Mouse (Mus musculus): ENCODE measurements around the gene Smn1.
A peak's percentile ranks its signal among the peaks of the same experiment; 100 is the strongest.
"Not testable (repeated sequence)": the region's sequence is repeated elsewhere in the genome, so short reads cannot be mapped to it uniquely, and the experiment has no call there.

The Smn1 gene

DNA sequence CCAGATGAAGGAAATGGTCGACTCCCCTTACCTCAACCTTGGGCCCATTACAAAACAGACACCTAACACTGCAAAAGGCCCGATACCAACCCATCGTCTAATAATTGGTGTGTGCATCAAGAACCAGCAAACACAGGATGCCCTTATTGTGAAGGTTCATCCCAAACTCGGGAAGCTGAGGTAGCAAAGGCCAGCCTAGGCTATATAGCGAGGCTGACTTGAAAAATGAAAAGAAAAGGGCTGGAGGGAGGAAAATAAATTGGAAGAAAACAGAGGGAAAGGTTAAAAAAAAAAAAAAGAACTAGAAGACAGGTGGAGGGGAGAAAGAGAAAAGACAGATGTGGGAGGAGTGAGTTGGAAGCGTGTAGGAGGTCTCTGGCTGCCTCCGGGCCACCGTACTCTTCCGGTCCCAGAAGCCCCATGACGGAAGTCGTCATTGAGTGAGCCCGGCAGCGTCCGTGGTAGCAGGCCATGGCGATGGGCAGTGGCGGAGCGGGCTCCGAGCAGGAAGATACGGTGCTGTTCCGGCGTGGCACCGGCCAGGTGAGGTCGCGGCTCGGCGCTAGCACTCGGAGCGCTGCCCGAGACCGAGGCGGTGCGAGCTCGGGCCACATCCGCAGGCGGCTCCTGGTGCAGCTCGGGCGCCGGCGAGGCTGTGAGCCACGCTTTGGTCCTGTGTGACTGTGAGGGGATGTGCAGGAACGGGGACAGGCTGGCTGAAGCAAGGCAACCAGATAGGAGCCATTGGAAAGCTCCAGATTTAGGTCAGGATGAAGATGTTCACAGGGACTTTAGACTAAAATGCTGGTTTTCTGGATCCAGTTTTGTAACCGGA is at the start of gene Smn1:
Gene Smn1 (plus strand): TSS at position 430 of the 835 bp plus-strand sequence.
- peak; percentile 94 for DNase-seq (ENCODE audit: low spot score)

DNA sequence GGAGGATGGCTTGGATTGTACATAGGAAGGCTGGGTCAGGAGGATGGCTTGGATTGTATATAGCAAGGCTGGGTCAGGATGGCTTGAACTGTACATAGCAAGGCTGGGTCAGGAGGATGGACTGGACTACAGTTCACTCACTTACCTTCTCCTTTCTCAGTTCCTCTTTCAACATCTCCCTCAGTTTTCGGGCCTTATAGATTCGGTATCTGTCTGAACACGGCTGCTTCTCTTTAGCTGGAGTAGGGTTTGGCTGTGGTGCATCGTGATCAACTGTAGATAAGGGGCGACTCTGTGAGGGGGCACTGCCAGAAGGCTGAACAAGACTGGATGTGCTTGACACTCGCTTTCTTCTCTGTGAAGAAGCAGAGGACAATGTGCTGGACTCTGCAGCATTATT is 25.8 kb upstream of the Smn1 start:
- DNase-seq (ENCODE audit: low spot score) = no peak

DNA sequence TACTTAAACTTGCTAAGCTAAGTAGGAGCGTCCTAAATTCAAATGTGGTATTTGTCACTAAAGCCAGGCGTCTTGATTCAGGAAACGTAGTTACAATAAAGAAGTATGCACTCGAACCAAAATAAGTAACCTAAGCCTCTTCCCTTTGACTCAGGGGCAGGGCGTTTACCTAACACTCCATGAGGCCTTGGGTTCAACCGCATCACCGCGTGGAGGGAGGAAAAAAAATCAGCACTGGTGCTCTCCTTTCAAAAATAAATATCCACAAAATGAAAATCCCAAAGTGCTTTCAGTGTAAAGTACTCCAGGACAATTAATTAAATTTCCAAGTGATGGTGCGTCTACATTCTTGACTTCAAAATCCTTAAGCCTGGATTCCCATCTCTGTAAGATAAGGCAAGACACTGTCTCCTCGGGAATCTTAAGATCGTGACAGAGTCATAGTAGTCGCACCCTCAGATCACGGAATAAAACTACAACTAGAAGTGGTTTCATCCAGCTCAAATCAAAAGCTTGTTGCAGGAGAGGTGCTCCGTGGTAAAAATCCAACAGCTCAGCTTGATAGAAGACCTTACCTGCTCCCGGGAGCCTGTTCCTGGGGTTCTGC is 21.5 kb upstream of the Smn1 start:
- no peak for DNase-seq (ENCODE audit: low spot score)

DNA sequence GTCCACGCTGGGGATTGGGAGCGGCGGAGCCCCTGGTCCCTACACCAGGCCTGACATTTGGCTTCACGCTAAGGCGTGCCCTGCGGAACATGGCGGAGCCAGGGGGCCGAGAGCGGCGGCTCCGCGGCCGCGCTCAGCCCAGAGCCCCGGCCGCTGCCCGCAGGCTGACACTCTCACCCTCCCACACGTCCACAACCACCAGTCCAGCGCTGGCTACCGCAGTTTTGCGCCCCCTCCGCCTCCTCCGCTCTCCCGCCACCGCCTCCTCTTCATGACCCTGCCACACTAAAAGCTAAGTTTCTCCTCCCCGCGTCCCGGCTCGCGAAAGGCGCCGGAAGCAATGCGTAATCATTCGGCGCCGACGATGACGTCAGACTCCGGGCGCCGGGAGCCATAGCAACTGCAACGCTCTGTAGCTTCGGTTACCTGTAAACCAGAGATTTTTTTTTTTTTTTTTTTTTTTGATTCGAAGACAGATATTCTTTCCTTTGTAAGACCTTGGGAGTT is 20.9 kb upstream of the Smn1 start, which contains the start of gene Bdp1:
Gene Bdp1 (minus strand): TSS at position 323 of the 507 bp plus-strand sequence.
- peak; percentile 94 for DNase-seq (ENCODE audit: low spot score)

DNA sequence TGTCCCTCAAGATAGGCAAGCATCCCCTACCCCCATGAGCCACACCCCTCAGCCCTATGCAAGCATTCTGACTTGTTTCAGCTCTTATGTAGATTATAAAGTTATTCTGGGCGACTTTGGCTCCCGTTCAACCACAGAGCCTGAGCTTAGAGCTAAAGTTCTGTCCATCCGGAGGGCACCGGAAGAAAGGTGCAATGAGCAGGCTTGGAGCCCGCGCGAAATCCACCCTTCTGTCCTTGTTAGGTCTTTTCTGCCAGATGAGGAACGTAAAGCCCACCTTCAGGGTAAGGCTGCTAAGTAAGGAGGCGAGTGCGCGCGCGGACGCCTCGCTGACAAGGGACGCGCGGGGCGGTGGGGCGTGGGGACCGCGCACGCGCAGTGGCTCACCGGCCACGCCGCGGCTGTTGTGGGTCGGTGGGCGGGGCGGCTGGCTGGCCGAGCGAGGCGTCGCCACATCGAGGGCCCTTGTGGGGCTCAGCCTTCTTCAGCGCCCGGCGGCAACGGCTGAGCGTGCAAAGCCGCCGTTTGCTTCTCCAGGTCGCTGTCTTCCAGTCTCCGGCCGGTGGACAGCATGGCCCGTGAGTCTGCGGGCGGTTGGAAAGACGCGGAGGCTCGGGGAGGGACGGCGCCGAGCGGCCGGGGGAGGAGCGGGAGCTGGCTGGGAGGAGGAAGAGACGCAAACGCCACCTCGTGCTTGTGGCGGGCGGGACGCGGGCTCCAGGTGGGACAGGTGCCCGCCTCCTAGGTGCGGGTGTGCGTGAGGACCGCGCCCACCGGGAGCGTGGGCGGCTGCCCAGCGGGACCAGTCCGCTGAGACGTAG is 16.8 kb upstream of the Smn1 start, which contains the start of gene Serf1:
Gene Serf1 (plus strand): TSS at position 361 of the 821 bp plus-strand sequence.
- DNase-seq (ENCODE audit: low spot score) = peak; percentile 73

DNA sequence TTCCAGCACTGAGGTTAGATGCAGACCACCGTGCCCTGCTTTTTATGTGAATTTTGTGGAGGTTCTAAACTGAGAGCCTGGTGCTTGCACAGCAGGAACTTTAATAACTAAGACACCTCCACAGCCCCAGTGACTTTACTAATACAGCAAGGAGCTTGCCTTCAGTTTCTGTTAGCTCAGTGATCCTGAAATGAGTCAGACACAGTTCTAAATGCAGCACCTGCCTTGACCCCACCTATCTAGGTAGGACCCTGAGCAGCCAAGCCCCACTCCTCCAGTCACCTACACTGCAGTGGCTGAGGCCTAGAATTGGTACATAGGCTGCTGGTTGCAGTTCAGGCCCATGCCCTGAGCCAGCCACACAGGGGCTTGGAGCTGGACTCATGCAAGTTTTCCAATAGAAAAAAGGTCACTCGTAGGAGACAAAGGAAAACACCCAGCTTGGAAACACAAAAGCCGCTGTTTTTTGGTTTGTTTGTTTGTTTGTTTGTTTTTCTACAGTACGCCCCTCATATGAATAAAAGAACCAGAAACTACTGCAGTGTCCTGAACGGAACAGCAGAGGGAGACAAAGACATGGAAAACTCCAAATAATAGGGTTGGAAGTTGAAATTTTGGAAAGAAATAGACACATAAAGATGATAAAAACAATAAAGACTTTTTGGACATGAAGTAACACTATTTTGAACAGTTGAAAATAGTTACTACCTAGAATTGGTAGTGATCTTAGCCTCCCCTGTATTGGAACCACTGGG is 12.3 kb upstream of the Smn1 start:
- DNase-seq (ENCODE audit: low spot score) = peak; percentile 43

DNA sequence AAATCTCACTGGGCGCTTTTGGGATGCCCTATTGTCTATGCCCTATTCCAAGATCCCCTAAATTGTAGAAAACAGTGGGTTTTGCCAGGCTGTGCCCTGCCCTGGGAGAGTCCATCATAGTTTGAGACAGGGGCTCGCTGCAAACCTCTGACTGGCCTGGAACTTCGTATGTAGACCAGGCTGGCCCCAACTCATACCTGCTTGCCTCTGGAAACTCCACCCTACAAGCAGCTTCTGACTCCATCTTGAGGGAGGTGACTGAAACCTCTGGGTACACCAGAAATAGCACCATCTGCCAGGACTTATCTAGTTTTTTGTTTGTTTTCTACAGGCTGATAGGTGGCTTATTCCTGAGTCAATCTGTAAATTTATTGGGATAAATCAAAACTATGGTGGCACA is 682 bp upstream of the Smn1 start:
- no peak for DNase-seq (ENCODE audit: low spot score)

DNA sequence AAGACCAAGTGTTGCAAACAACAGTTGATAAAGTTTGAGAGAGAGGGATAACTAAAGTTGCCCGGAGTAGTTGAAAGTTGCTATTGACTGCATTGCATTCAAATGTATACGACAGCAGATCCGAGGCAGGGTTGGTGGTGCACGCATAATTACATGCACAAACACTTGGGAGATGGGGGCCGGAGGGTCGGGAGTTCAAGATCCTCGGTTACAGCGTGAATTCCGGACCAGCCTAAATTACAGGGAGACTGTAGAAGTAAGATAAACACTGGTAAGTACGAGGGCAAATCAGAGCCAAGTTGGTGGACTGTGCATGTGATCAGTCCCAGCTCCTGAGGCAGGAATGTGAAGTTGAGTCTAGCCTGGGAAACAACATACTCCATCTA is 599 bp downstream of the Smn1 start:
- no peak for DNase-seq (ENCODE audit: low spot score)

DNA sequence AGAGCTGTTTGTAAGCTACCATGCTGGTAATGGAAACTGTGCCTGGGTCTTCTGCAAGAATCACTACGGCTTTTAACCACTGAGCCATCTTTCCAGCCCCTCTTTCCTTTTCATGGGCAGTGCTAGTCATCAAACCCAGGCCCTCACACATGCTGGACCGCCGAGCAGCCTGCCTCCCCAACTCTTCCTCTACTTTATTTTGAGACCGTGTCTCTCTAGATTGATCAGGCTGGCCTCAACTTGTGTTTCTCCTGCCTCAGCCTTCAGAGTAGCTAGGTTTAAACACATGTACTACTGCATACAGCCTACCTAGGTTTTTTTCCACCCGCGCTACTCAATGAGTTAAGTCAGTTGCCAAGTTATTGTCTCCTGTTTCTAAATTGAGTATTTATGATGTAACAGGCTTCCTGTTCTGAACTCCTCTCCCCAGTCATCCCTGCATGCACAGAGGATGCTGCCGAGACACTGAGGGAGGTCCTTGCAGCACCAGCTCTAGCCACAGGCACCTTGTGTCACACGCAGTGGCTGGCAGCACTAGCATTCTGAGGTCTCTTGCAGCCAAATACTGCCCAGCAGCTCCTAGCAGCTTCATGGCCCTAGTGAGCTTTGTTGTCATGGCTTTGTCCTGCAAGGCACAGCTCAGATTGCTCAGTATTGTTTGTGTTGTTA is 17.1 kb downstream of the Smn1 start:
- DNase-seq (ENCODE audit: low spot score) = peak; percentile 5

DNA sequence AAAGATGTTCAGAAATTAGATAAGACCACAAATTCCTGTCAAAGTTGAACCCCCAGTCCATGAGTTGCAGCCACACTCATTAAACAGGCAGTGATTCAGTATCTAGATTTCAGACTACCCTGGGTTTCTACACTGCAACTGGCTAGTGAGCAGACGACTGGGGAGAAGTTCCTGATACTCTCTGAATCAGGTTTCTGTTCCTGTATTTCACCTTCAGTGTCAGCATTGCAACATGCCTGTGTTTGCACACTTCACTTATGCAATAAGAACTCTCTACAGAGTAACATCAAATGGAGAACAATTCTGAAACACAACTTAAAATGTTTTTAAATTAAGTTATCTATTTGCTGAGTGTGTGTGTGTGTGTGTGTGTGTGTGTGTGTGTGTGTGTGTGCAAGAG is 28.0 kb downstream of the Smn1 start:
- peak; percentile 21 for DNase-seq (ENCODE audit: low spot score)

DNA sequence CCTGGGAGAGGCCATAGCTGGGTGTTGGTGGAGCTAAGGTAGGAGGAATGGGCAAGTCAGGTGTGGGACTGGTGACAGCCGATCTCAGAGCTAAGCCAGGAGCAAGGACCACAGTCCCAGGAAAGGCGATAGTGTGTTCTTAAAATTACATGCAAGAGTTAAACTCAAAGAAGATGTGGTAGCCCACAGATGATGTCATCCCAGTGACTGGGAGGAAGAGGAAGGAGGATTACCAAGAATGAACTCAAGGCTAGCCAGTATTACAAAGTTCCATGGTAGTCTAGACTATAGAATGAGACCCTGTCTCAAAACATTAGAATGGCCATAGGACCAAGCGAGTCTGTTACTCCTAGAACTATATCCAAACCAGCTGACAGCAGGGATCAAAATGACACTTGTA is 32.0 kb downstream of the Smn1 start:
- DNase-seq (ENCODE audit: low spot score) = no peak

DNA sequence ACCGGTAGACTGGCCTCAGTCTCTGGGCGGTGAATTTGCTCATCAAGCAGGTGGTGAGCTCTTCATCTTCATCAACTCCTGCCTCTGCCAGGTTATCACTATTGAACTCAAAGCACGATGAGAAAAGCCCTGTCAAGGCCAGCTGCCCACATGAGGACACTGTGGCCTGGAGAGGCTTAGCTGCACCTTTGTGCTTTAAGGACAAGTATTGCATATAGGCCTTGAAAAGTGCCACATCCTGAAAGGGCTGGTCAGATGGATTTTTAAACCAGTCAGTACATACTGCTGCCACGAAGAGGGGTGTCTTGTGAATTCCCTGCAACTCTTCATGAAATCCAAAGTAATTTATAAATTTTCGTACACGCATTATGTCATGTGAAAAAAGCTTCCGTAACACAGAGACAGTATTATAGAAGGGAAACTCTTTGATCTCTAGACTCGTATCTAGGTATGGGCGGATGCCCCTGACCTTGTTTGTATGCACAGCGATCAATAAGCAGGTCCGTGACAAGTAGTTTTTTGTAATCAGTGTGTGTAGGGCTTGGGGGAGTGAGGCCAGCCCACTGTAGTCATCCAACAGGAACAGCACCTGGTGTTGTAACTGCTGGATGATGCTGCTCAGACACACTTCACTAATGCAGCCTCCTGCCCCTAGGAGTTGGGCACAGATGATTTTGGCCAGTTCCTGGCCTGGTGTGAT is 36.7 kb downstream of the Smn1 start:
- not testable (repeated sequence) for DNase-seq (ENCODE audit: low spot score)

DNA sequence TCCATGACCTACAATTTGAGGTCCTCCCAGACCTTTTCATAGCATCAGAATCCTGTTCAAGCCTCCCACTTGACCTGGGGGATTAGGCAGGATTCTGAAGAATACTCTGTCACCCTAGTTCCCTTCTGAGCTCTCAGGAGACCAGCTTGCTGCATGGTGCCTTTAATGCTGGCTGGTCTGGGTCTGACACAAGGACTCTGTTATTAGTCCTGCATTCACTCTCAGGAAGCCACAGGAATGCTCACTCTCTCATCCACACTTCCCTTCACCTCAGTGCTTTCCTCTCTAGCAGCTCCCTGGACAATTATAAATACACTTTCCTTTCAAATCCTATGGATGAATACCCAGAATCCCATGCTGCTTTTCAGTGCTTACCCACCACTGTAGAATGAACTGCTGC is 37.8 kb downstream of the Smn1 start:
- not testable (repeated sequence) for DNase-seq (ENCODE audit: low spot score)

DNA sequence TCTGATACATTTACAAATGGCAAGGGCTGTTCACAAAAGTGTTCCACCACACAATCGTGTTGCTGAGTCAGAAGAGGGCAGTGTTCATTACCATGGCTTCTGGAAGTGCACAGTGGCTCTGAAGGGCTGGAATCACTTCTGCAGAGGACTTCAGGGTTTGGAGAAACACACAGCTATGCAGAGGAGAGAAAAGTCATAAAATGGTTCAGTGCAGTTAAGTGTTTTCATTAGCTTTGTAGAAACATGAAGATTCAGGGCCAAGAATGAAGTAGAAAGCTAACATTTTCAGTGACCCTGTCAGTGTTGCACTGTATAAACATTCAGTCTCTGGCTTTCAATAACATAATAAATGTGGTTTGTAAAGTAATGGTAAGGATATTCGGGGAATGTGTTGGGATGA is 41.7 kb downstream of the Smn1 start:
- not testable (repeated sequence) for DNase-seq (ENCODE audit: low spot score)

DNA sequence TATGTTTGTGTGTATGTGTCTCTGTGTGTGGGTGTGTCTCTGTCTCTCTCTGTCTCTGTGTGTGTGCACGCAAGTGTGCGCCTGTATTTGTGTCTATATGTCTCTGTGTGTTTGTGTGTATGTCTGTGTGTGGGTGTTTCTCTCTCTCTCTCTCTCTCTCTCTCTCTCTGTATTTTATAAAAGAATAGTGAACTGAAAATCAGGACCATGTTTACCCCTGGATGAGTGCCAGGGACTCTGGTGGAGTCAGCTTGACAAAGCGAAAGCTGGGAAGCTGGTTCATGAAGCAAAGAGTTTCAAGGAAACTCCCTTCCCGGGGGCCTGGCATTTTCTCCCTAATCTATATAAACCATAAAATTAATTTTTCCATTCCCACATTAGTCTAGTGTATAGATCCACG is 49.7 kb downstream of the Smn1 start:
- peak; percentile 30 for DNase-seq (ENCODE audit: low spot score)

DNA sequence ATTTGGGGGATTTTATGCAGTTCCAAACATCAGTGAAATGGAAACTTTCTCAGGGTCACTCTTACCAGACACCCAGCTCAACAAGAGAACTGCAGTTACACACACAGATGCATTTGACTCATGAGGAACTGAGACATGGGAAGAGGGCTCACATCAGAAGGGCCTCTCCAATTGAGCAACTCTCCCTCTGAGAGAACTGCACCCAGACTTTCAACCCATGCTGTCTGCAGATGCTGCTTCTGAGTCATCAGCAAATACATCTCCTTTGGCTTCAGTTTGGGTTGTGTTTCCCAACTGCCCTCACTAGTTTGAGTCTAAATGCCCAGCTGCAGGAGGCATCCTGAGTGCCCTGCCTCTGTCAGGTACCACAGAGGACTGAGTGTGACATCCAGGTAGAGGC is 58.5 kb downstream of the Smn1 start:
- peak; percentile 21 for DNase-seq (ENCODE audit: low spot score)

Data from layer of hippocampus, adult 11-12 months (tissue).